Mouse (Mus musculus) cerebellum, postnatal 14 days (tissue): Measurements from ENCODE around the gene Calm3.

Experiments
- DNase-seq, 2 experiments: peaks; one replicate each; pipeline ENCODE4 v3.0.0; 2021; ENCODE audit warnings: mixed read lengths in 2 of 2

Calm3 gene

DNA sequence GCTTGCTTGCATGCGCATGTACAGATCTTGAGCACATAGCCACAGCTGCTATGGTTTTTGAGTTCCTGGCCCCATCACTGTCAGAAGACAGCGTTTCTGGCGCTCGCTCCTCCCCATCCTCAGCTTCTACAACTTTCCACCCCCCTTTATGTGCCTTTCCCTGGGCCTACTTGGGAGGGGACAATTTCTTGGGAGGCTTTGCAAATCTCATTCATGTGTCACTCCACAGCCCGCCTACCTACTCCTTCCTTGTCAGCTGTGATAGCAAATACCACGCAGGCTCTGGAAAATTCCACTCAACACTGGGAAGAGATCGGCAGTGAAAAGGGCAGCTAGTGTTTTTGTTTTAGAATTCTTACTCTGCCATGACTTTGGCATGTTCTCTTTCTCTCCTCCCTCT, 16.4 kb upstream of the Calm3 start:
- no peak for DNase-seq

DNA sequence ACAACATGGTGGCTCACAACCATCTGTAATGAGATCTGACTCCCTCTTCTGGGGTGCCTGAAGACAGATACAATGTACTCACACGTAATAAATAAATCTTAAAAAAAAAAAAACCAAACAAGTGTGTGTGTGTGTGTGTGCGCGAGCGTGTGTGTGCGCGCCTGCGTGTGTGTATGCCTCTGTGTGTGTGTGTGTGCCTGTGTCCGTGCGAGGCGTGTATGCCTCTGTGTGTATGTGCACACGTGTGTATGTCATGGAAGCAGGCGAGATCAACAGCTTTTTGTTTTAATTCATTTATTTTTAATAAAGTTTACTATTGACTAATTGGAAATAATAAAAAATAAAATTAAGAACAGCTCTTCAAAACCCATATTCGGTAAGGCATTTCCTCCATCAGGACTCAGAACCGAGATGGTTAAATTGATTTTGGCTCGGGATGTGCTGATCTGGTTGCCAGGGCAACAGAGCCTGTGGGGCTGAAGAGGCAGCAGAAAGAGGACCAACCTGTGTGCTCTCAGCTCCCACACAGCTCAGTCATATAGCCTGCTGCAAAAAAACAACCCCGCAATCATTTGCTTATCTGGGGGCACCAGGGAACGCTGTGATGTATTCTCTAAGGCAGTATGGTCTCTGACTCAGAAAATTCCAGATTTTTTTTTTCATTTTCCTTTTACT, 14.3 kb upstream of the Calm3 start:
- DNase-seq = peak; percentile 80 to 81

DNA sequence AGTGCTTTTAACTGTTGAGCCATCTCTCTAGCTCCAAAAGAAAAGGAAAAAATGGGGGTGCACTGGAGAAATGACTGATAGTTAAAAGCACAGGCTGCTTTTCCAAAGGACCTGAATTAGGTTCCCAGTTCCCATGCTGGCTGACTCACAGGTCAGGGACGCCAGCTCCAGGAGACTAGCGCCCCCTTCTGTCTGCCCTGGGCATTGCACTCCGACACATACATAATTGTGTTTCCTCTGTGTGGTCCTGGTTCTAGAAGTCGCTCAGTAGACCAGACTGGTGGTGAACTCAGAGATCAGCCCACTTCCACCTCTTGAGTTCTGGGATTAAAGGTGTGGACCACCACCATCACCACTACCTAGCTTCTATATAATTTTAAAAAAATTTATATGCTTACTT, 13.4 kb upstream of the Calm3 start:
- peak; percentile 42 to 78 for DNase-seq

GRCm38 (mm10) chr7:16932704-16933577, 9.0 kb upstream of the Calm3 start:
- peak; percentile 85 to 89 for DNase-seq

DNA sequence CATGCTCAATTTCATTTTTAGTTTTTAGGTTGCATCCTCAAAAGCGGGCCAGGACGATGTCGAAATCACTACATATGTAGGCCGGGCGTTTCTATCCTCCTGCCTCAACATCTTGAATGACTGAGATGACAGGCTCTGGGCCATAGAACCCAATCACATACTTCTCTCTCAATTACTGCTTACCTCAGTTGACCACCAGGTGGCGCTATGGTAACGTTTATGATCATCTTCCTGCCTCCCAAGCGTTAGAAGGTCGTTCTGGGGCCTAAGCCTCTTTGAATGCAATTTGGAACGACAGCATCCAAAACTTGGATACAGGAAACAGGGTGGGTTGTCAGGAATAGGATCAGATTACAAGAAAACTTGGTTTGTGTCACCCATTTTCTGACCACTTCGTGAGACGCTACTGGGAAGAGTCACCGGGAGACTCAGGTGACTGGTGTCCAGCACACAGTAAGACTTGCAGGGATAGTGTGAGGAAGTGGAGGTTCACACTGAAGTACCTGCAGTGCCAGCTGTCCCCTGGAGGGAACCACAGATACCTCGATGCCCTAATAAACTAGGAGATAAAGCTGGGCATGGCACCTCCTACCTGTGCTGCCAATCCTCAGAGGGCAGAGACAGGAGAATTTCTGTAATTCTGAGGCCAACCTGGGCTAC, 8.2 kb upstream of the Calm3 start:
- DNase-seq = peak; percentile 94 to 96

- DNase-seq = peak; percentile 89 to 91
Measured at GRCm38 (mm10) chr7:16930850-16931249, 6.9 kb upstream of the Calm3 start.

- DNase-seq = no peak
Measured at GRCm38 (mm10) chr7:16928341-16928740, 4.4 kb upstream of the Calm3 start.

- DNase-seq = peak; percentile 69 to 72
Measured at GRCm38 (mm10) chr7:16923283-16924036, 454 bp downstream of the Calm3 start.

GRCm38 (mm10) chr7:16922360-16922973, 1.4 kb downstream of the Calm3 start:
- DNase-seq = peak; percentile 66

DNA sequence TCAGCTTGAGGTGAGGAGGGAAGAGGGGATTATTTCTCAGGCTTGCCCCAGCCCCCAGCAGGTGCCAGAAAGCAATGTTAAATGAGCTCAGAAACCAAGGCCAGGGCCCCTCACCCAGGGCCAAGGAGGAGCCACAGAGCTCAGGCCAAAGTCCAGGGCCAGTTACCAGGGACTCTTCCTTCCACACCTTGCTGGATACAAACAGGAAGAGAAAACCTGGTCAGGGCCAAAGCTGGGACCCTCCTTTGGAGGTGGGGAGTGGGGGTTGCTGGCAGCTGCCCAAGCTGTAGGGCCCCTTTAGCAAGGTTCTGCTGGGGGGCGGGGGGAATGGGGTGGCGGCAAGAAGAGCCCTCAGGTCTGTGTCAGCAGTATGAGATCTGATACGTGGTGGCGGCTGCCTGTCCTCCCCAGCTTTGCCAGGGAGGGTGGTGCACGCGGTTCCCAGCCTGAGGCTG, 2.0 kb downstream of the Calm3 start:
- peak in 1 of 2 experiments; percentile 55 for DNase-seq

DNA sequence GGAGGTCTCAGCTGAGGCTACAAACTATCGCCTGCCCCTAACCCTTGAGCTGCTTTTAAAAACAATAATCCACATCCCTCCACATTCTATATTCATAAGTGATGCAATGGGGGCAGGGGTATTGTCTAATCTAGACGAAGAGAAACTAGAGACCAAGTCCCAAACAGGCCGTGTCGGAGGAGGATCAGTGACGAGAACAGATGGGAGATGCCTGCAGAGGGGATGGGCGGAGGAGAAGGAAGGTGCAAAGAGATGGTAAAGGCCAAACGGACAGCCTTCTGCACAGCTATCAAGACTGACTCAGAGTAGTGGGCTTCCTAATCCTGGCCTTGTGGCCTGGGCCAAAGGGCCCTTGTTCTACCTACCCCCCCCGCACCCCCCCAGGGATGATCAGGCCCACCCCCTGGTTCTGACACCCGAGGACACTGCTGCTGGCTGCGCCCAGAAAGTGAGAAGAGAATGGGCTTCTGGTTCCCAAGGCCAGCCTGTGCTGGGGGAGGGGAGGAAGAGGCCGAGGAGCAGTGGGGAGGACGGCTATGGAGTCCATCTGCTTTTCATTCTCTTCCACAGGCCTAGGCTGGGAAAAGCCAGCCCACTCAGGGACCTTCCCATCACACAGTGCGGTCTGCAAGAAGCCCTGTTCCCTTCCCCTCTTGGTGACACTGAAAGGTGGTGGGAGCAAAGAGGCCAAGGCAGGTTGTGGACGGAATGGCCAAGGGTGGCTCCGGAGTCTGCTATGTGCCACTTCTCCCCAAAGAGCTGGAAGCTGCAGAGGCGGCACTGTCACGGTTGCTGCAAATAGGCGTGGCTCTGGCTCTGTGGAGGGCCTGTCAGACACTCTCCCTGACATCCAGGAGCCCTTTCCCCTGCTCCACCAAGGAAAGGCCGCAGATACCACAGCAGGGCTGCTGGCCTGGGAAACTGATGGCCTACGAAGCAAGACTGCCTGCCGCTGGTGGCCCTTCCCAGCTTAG, 2.8 kb downstream of the Calm3 start:
- peak; percentile 67 to 69 for DNase-seq

DNA sequence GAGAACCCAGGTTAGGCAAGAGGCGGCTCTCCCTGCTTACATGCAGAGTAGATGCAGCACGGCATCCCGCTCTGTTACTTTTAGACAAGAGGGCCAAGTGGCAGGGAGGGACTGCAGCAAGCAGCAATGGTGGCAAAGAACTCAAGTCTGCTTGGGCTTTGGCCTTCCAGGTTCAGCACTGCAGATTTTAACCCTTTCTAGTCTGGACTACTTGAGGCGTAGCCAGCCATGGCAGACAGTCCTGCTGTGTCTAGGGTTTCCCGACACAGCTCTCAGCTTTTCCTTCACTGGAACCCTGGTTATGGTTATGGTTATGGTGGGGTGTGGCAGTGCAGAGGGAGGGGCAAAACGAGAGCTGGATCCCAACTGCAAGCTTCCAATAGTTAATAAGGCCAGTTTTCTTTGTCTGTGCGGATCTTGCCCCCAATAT, 3.7 kb downstream of the Calm3 start:
- DNase-seq = no peak

- no peak for DNase-seq
Measured at GRCm38 (mm10) chr7:16919395-16920149, 4.3 kb downstream of the Calm3 start.

DNA sequence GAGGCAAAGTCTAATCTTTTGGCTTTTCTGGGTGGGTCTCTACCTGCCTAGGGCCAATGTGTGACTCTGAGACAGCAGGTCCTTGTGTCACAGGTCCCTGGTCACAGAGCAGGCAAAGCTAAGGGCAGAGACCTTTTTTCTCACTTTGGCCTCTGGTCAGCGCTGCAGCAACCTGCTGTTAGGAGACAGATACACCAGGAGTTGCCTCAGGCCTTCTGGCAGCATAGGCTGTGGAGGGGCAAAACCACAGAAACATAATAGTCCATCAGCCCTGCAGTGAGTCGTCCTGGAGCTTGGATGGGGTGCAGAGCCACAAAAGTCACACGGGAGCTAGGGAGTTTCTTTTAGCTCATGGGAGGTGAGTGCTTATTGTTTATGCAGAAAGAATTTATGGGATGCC, 5.2 kb downstream of the Calm3 start:
- DNase-seq = no peak

- peak in 1 of 2 experiments; percentile 58 for DNase-seq
Measured at GRCm38 (mm10) chr7:16918014-16918413, 5.9 kb downstream of the Calm3 start.

- no peak for DNase-seq
Measured at GRCm38 (mm10) chr7:16917447-16917846, 6.5 kb downstream of the Calm3 start.

DNA sequence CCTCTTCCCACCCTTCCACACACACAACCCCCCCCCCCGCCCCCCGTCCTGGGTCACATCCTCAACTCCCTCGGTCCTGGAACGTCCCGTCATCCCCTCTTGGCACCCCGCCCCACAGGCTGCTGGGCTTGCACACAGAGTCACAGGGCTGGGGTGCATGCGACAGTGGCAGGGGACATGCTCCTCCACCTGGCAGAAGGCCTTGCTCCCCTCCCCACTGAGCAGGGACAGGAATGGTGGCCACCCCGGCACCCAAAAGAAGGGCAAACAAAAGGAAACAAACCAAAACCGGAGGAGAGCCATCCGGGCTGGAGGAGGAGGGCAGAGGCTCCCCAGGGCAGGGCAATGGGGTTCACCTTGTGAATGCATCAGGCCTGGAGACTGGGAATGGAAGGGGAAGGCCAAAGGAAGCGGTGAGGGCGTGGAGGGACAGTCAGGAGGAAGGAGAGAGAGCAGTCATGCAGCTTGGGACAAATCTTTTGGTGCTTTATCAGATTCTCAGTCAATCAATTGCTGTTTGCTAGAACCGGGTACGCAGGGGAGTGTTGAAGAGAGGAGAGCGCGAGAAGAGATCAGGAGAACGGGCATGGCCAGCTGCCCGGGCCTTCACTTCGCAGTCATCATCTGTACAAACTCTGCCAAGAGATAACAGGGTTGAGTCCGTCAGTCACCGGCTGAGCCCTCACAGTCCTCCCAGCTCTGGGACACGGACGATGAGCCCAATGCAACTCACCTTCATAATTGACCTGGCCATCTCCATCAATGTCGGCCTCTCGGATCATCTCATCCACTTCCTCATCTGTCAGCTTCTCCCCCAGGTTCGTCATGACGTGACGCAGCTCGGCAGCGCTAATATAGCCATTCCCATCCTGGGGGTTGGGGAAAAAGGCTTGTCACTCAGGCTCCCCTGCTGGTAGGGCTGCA, 7.3 kb downstream of the Calm3 start:
- peak in 1 of 2 experiments; percentile 71 for DNase-seq

DNA sequence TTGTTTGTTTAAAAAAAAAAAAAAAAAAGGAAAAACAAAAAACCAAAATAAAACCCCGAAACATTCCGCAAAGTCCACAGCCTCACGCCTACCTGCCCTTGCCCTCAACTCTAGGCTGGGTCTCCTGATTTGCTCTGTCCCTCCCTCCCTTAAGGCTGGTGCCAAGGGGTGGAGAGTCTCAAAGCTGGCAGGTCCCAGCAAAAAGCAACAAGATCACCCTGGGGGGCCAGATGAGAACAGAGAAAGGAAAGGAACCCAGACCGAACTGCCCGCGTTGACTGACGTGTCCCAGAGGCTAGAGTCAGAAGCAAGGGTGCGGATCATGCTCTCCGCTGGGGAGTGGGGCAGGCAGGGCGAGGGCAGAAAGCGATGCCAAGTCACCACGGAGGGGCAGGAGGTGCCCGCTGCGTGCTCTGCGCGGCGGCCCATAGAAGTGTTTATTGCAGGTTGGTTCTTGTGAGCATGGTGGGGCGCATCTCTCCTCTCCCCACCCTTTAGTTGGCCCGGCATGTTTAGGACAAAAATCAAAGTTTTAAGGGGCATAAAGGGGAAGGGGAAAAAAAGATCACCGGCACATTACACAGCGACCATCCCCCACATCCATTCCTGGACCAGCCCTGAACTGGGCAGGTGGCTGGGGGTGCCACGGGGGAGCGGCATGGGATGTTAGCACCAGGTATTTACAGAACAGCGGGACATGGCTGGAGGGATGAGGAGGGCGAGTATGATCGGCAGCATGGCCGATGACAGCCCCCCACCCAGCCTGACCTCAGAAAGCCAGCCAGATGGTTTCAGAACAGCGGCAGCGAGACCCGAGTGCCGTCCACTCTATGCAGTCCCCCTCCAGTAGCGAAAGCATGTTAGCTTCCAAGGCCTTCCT, 8.2 kb downstream of the Calm3 start:
- peak in 1 of 2 experiments; percentile 42 for DNase-seq
